Mouse (Mus musculus): ENCODE measurements around the gene Ttc22.

GRCm38 (mm10) chr4:106678442-106679118 is 56.3 kb downstream of the Ttc22 start, which contains the start of gene Ttc4:
- peak; percentile 78; the same call in 1 of the 2 replicates for TF ChIP-seq POLR2A (IDR thresholded peaks at IDR 0.05; ENCODE audit: borderline replicate concordance, insufficient read depth, low read length)
- TF ChIP-seq CTCF (IDR thresholded peaks at IDR 0.05; ENCODE audit: borderline replicate concordance, insufficient read depth, low read depth, low read length), result no peak
